Mouse (Mus musculus): Measurements from ENCODE around the gene Cactin.

The Cactin gene

GRCm38 (mm10) chr10:81320550-81321347 lies at the start of gene Cactin:
Cactin (plus strand) TSS chr10:81321103.
- DNase-seq (ENCODE audit: low spot score in 2 of 2): peak; percentile 94 to 98

DNA sequence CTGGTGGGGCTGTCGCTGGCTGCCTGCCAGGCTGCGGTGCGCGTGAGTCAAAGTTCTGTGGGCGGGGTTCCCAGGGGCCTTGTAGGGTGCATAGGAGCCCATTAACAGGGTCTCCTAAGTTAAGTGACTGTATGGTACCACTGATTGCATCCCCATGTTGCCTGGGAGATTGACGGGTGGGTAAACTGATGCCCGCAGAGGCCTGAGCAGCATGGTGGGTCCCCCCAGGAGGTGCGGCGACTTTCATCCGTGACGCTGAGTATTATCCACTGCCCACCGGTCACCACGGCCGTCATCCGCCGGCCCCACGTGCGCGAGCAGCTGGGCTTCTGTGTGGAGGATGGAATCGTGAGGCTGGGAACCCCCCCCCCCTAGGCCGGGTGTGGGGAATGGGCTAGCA lies 48.5 kb upstream of the Cactin start:
- no peak for DNase-seq (ENCODE audit: low spot score in 2 of 2)

- no peak for DNase-seq (ENCODE audit: low spot score in 2 of 2)
Measured at GRCm38 (mm10) chr10:81273842-81274241, 47.1 kb upstream of the Cactin start.

GRCm38 (mm10) chr10:81277676-81278075 lies 43.2 kb upstream of the Cactin start:
- no peak for DNase-seq (ENCODE audit: low spot score in 2 of 2)

DNA sequence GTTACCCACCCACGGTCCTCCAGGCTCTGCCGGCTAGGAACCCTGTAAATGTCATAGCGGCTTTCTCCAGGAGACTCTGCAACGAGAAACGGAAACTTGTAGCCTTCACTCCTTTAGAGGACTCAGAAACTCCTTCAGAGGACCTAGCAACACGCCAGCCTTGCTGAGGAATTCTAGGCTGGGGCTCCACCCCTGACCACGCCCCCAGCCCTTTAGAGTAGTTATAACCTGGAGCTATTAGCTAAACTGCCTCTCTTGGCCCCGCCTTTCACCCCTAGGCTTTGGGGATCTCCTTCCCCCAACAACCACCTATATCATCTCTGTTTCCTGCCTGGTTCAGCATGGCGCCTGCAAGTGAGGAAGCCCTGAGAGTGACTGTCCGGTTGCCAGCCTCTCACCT lies 41.4 kb upstream of the Cactin start:
- no peak for DNase-seq (ENCODE audit: low spot score in 2 of 2)

DNA sequence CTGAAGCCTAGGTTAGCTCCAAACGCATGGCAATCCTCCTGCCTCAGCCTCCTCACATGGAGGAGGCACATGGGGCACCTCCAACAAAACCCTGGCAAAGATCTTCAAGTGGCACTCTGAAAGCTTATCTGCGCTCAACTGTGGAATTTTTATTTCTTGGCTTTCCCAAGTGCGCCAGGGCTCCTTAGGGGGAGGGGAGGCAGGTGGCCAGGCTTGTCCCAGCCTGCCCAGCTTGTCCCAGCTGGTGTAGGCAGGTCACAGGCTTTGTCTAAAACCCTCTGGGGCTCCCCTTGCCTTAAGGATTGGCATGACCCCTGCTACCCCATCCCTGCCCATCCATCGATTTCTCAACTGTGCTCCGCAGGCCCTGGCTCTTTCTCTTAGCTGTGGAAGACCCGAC lies 36.7 kb upstream of the Cactin start:
- DNase-seq (ENCODE audit: low spot score in 2 of 2): no peak

DNA sequence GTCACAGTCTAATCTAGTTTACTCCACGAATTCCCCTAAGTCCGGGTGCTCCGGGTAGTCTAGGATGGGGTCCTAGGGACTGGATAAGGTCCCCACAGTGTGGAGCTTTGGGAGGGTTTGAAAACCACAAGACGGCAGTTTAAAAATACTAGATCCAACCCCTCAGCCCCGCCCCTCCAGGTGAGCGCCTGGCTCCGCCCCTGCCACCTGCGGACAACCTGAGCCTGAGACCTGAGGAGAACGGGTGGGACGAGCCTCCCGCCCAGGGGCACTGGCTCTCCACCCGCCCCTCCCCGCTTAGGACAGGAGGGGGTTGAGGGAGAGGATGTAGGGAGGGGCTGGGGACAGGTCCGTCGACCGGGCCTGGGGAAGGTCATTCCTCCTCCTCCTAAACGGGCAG lies 36.2 kb upstream of the Cactin start:
- no peak for DNase-seq (ENCODE audit: low spot score in 2 of 2)

DNA sequence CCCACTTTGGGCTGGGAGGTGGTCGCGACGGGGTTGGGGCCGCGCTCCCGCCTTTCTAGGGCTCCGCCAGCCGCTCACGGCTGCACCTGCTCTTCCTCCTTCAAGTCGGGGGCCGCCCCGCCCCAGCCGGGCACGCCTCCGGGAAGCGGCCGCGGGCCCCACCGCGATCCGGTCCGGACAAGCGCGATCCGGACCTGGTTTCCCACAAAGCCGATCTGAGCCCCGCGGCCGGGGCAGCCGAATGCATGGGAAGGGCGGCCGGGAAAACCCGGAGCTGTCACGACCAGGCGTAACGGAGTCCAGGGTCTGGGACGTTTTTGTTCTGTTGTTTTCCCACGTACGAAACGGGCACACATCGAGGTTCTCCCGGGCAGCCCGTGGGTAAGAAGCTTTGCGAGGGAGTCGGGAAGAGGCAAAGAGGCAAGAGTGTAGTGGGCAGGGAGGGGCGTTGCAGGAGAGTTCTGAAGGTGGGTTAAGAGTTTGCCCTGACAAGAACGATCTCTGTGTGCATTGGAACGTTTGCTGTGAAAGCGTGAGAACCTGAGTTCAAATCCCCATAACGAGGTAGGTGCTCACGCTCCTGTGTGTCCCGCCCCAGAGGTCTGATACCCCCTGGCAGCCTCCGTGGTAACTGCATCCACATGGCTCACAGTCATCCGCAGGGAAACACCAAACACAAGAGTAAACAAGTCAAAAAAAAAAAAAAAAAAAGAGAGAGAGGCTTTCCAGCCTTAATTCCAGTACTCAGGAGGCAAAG lies 35.0 kb upstream of the Cactin start:
- DNase-seq (ENCODE audit: low spot score in 2 of 2): peak; percentile 62 to 74

- DNase-seq (ENCODE audit: low spot score in 2 of 2): no peak
Measured at GRCm38 (mm10) chr10:81286586-81286985, 34.3 kb upstream of the Cactin start.

- DNase-seq (ENCODE audit: low spot score in 2 of 2): no peak
Measured at GRCm38 (mm10) chr10:81287513-81288157, 33.3 kb upstream of the Cactin start.

- DNase-seq (ENCODE audit: low spot score in 2 of 2): no peak
Measured at GRCm38 (mm10) chr10:81288601-81289000, 32.3 kb upstream of the Cactin start.

GRCm38 (mm10) chr10:81289278-81289677 lies 31.6 kb upstream of the Cactin start:
- no peak for DNase-seq (ENCODE audit: low spot score in 2 of 2)

- no peak for DNase-seq (ENCODE audit: low spot score in 2 of 2)
Measured at GRCm38 (mm10) chr10:81289811-81290210, 31.1 kb upstream of the Cactin start.

- DNase-seq (ENCODE audit: low spot score in 2 of 2): no peak
Measured at GRCm38 (mm10) chr10:81290698-81291460, 30.0 kb upstream of the Cactin start.

DNA sequence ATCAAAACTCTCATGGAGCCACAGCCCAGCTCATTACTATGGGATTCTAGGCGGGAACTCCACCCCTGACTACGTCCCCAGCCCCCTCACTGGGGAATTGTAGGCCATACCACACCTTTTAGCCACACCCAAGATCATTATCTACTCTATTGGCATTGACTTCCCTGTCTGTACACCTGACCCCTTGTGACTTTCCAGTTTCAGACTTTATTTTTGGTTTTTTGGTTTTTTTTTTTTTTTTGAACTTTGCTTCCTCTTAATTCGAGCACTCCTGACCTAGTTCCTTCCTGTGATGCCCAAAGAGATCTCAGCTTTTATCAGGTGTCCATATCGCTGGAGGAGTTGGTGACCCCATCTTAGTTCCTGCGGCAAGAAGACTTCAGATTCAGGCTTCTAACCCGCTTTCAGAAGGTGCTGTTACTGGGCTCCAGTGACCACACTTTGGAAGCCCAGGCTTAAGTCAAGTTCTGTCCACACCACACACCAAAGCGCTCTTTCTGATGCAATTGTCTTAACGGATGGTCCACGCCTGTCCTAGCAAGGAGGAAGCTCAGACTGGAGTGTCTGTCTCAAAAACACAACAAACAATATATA lies 29.3 kb upstream of the Cactin start, which contains the start of gene Tjp3:
Gene Tjp3 (minus strand): TSS at position 71 of the 594 bp plus-strand sequence.
- no peak for DNase-seq (ENCODE audit: low spot score in 2 of 2)

DNA sequence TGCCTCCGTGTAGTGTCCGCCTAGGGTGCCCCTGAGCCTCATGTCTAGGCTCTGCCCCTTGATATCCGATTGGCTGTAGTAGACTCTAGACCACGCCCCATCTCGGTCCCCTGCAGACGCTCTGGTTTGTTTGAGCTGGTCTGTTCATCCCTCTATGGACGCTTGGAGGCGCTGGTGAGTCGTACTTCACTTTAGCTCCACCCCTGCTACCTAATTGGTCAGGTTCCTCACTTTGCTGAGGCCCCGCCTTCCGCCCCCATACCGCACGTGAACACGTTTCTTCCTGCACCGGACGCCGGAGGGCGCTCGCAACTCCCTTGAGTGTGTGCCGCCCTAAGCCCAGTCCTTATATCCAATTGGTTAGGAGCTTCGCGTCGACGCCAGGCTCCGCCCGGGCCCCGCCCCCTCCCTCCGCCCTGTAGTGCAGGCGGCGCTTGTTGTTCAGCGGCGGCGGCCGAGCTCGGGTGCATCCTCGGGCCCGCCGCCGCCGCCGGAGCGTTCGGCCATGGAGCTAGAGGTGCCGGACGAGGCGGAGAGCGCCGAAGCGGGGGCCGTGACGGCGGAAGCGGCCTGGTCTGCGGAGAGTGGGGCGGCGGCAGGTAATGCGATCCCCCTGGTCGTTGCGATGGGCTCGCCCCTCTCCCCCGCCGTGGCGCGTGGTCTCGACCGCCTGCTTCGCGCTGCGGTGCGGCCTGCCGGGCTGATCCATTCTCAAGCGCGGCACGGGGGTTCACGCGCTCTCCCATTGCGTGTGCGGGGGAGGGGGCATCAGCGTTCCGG lies 28.2 kb upstream of the Cactin start, which contains the start of gene Pip5k1c:
Gene Pip5k1c (plus strand): TSS at position 410 of the 780 bp plus-strand sequence.
- DNase-seq (ENCODE audit: low spot score in 2 of 2): peak; percentile 99

DNA sequence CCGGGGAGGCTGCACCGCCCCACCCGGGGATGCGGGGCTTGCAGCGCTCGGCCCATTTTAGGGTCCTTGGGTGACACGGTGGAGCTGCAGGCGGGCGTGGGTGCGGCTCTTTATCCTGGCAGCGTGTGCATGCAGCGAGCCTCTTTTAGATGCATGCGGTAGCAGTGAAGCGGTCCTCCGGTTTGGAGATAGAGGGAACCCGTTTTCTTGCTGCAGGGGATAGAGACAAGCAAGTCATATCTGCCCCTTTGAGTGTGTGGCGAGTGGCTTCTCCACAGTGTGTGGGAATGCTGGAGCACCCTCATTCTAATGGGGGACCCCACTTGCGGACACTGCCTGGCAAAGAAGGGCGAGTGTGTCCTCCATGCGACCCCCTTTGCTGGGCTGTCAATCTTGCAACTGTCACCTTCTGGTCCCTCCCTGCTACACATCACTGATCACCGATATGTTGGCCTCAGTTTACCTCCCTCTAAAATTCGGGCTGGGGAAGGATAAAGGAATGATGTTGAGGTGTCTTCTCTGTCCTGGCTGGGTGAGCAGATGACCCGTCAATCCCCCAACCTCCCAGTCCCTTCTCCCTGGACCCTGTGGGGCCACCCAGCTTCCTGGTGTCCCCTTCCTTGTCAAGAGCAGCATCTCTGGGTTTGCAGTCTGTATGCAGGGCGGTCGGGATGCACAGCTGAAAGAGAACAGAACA lies 27.4 kb upstream of the Cactin start:
- no peak for DNase-seq (ENCODE audit: low spot score in 2 of 2)

DNA sequence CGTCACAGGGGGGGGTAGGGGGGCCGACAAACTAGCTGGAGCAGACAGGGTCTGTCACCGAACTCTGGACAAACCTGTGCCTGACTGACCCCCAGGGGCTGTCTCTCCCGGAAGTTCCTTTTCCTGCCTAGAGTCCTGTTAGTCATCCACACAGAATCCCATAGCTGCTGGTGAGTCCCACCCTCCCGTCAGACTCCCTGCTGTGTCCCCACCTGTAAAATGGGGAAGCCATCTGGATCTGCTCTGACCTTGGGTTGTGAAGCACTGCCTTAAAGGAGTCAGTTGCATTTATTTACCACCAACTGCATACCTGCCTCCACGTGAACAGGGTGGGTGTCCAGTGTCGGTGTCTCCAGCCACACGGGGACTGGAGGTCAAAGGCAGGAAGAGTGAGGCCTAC lies 26.5 kb upstream of the Cactin start:
- DNase-seq (ENCODE audit: low spot score in 2 of 2): no peak

DNA sequence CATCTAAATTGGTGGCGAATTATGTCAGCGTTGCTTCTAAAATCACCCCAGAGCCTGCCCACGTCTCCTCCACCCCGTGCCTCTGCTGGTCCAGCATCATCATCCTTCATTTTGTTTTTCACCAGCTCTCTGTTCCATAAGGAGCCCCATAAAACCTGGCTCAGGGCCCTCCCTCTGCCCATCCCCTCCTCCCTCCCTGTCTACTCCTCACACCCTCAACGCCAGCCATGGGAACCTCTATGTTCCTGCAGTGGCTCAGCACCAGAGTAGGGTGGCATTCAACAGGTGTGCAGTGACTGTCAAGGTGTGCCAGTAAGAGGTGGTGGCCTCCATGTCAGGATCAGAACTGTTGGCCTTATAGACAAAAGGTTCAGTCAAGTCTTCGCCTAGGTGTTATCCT lies 25.7 kb upstream of the Cactin start:
- no peak for DNase-seq (ENCODE audit: low spot score in 2 of 2)

- no peak for DNase-seq (ENCODE audit: low spot score in 2 of 2)
Measured at GRCm38 (mm10) chr10:81297246-81297645, 23.7 kb upstream of the Cactin start.
